Mouse (Mus musculus): ENCODE data around the gene Rab21.

- TF ChIP-seq GATA1 (IDR thresholded peaks at IDR 0.05; ENCODE audit: borderline replicate concordance, low read length), result no peak
- TF ChIP-seq FLI1 (IDR thresholded peaks at IDR 0.05; ENCODE audit: low read length), result no peak
These were observed 919 bp upstream of the Rab21 start for GRCm38 (mm10) chr10:115316313-115316712.
